Mouse (Mus musculus) cerebellum, postnatal 36 days (tissue): ENCODE measurements at regions not wholly inside any gene's neighbourhood (a gene's known extent, or its start where the extent isn't known, plus 50 kb on each side); places are given as distances from the start of the nearest gene placed in this dataset.
A peak's percentile ranks its signal among the peaks of the same experiment; 100 is the strongest.

Experiments
- DNase-seq, 2 experiments: peaks; one replicate each; pipeline ENCODE4 v3.0.0; 2021 to 2022; ENCODE audit warnings: mixed read lengths in 2 of 2

DNA sequence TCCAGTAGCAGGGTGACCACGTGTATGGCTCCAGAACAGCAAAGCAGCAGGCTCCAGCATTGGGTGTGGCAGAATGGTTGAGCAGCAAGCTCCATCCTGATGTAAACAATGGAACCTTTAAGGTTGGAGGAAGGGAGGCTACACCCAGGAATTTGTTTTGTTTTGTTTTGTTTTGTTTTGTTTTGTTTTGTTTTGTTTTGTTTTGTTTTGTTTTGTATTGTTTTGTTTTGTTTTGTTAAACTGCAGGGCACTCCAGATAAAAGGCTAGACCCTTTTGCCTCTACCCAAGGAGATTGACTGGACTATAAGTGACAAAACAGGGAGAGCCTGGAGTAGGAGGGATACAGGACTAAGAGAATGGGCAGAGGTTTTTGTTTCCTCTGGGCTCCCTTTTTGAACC, 647.5 kb downstream of the Kcnj3 start:
- no peak for DNase-seq

DNA sequence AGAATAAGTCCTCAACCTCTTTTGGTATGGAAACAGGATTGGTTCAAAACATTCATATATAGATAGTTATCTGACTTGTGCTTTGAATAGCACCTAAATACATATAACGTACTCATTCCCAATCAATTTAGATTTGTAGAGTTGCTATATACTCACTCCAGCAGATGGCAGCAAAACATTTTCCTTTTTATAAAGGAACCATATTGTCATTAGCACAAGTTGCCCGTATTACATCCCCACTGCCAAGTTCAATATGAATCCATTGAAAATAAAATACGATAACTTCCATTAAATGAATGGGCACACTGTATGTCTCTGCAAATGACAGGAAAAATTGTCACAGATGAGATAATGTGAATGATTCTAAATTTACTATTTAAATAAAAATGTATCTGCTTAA, 673.8 kb downstream of the Kcnj3 start:
- DNase-seq = no peak

DNA sequence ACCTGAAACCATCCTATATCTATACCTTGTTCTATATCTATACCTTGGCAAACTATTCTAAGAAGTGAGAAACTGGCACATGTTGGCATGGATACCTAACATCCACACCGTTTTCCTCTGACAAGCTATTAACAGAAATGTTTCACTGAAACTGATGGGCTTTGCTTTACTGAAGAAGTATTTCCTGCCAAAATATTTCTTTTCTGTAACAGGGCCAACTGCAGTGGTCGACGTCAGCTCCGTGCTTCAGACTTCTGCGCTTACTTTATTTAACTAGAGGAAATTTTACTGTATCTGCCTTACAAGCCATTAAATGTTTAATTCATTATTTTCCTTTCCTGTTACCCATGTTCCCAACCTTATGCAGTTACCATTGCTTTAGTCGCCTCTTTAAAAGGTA, 674.2 kb downstream of the Kcnj3 start:
- no peak for DNase-seq

DNA sequence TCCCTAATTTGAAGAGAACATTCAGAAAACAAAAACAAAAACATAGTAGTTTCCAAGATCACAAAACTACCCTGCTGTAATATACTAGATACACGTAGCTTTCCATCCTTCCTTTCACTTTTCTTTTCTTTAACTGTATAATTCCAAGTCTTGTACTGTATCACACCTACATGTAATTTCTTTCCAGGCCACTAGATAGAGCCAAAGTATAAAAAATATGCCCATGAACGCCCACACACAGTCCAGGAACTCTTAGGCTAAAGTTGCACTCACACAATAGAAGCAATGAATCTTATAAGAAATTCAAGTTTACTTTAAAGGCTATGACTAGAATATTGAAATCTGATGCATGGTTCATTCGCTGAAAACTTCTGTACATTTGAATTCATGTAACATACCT, 678.7 kb downstream of the Kcnj3 start:
- DNase-seq = peak in 1 of 2 experiments; percentile 9

DNA sequence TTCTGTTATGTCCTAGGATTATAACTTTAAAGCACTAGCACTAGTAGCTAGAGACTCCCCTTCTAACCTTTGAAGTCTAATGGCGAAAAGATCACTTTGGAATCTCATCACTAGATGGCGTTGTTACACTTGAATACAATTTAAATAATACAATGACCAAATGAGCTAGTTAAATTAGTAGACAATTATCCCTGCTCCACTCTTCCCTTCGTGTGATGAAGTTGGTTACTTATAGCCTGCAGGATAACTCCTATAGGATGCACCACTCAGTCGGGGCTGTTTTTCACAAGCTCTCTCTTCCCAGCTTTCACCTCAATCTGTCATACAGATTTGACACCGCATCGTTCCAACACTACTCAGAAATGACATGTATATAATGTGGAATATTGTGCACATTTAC, 683.6 kb downstream of the Kcnj3 start:
- peak in 1 of 2 experiments; percentile 10 for DNase-seq

DNA sequence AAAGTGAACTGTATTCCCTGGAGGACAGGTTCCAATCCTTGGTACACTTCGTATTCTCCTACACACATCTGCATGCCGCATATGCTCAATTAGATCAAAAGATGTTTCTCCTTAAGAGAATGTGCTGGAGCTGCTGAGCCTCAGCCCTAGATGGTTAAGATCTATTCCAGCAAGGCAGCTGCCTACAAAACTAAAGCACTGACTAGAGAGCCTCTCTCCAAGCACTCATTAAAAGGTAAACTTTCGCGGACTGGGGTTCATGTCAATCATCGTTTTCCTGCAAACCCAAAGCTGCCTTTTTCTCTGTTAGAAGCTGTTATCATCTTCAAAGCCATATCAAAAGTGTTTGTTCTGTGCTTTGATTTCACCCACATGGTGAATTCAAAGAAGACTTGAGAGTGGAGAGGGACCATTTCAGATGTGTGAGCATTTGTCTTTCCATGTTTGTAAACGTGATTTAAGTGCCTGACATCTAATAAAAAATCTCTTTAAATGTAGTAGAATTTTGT, 711.4 kb downstream of the Kcnj3 start:
- no peak for DNase-seq

DNA sequence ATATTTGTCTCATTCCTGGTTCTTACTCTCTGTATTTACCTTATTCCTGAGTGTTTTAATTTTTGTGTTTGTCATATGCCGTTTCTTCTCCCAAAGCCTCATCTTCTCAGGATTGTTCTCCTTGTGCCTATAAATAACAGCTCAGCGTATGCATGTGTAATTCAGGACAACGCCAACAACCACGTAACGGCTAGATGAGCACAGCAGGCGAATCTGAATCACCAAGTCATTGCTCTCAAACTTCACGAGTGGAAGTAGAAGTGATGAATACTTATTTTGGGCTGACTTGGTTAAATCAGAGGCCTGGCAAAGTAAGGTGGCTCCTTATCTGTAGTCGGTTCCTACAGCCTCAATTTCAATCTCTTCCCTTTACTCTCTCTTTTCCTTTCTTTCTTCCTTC, 760.7 kb downstream of the Kcnj3 start:
- no peak for DNase-seq

DNA sequence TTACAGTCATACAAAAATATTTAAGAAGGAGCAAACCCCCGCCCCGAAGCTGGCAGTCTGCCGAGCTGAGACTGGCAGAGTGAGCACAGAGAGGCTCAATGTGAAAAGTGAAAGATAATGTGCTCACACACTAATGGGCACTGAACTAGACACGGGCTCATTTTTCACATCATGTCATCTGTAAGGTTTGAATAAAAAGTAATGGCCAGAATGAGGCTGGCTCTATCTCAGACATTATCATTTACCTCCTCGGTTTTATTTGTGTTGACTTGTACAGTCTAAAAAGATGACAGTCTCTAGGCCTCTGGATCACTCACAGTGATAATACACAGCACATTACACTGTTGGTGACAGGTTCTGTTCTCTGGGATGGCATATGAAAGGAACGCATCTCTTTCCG, 791.7 kb downstream of the Kcnj3 start:
- no peak for DNase-seq

DNA sequence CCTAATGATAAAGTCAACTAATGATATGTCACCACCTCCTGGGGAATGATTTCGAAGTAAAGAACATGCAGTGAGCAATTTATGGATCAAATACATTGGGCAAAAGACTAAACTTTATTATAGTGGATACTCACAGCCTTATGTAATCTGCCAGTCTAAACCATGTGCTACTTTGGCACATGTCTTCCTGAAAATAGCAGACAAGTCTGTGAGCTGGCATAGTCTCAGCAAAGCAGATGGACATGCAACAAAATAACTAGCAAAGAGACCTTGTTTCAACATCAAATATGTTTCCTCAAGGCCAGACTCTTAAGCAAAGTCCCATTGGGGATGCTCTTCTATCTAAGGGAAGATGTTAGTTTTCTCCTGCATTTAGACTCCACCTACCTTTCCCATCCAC, 797.3 kb downstream of the Kcnj3 start:
- DNase-seq = peak; percentile 25 to 40

DNA sequence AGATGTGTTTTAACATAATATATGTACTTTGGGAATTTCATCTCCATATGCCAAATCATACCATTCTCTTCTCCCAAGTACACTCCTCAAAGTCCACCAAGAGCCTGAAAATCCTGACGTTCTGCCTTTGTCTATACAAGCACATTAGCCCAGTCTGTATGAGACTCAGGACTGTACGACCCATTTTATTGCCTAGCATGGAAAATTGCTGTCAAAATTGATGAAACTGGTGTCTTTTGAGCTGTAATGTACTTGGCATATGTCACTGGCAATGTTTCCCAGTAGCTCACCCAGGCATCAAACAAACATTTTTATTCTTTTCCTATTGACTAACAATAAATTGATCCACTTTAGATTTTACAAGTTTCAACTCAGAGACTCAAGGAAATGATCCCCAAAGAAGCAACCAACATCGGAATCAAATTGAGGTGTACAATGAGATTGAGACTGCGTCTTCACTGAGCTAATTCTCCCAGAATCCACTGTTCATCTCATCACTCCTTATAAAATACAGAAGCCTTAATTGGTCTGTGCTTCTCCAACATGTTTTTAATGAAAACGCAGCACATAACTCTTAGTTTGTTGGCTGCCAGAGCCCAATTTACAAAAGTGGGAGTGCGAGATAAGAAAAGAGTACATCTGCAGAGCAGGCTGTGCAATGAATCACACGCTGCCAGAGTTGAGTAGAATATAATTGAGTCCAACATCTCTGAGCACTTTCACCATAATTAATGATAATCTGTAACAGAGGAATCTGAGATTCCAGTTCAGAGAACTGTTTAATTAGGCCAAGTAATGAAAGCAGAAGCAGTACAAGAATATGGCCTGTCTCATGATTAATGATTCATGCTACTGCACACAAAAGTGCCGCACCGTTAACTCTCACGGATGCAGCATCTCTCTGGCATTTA, 821.5 kb downstream of the Kcnj3 start:
- no peak for DNase-seq

DNA sequence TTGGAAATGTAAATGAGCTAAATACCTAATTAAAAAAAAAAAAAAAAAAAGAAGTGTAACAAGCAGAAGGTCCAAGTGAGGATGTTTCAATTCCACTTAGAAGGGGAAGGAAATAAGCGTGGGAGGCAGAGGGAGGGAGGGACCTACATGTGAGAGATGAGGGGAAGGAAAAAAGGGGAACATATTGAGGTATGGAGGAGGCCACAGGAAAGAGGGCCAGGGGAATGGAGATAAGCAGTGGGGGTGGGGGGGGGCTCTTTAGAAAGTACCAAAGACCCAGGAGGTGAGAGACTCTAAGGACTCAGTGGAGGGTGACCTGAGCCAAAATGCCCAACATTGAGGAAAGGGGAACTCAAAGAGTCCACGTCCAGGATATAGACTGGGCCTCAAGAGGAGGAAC, 818.9 kb downstream of the Nr4a2 start:
- DNase-seq = no peak

DNA sequence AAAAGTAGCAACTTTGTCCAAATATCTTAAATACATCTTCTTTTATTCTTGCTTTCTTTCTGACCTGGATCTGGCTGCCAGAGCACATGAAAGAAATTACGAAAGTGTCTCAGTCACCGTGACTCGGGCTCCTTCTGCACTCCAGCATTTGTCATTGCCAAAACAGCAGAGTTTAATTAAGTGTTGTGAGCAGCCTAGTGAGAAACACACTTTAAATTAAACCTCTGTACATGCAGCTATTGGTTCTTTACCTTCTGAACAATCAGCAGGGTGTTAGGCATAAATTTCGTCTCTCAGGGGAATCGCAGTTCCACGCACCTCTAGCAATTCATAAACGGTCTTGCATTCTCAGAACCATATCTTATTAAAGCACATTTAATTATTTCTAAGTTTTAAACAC, 802.1 kb downstream of the Nr4a2 start:
- no peak for DNase-seq

DNA sequence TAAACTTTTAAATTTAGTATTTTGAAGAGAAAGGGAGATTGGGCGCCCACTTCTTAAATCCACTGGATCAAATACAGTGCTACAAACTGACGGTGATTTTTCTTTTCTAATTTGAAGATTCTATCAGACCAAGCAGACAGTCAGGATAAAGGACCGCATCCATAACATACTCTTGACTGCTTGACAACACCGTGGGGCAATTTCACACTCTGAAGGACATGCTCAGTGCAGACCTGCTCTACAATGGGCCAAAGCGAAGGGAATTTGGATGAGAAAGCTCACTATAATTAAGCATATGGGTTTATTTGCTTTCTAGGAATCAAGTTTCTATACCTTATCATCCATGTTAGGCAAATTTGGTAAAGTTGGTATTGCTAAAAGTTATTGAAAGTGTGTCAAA, 801.3 kb downstream of the Nr4a2 start:
- DNase-seq = no peak

DNA sequence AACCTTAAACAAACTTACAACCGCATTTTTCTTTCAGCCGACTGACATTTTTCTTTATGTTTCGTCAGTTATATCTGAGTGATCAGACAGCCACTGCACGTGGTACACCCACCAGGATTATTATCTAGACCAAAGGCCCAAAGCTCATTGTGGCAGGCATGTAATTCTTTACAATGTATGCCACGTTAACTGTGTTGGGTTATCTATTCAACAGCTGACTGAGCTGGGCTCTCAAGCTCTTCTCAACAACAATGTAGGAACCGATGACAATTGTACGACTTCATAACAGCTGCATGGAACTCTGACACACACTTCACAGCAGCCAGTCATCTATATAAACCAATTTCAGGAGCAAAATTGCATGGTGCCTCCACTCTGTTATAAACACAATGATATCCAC, 787.8 kb downstream of the Nr4a2 start:
- DNase-seq = no peak

DNA sequence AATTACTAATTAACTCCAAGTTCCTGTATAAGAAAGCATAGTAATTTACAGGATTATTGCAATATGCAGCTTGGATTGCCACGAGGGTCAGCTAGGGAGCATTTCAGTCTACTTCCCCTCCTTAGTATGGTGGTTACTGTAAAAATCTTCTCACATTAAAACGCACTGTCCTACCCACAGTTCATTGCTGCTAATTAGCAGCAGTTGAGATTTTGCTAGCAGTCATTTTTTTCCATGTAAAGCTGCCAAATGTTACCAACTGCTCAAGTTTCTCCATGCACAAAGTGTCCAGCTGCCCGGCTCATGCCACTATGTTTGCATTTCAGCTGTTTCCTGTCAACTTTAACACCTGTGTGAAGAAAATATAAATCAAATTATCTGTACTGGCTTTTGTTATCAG, 759.7 kb downstream of the Nr4a2 start:
- no peak for DNase-seq
